11 mouse cellular contexts compared by ENCODE assay signal in genomic region chr4:41682789-41683188, GRCm38 (mm10). TPM values are rescaled to one million over a fixed set of nuclear protein-coding genes. Genes with fewer than 3 reads are reported as not detected.
DNase-seq lines count a peak whose midpoint lies in the region; ATAC-seq lines count a peak whose summit lies in the region.
"Had no signal": no experiment of that assay in that cellular context is flagged by ENCODE, and none has a peak within 500 bp of the region (broad histone marks: within the 10 kb centered on the region; RNA-seq: fewer than 3 reads in every experiment).

No protein-coding gene starts in this region.

- no peak for ATAC-seq in kidney, embryonic 14.5 days (ENCODE audit: low FRiP score, low TSS enrichment)
- ATAC-seq in embryonic facial prominence, embryonic 12.5 days (ENCODE audit: insufficient number of reproducible peaks, insufficient read depth, low FRiP score, low TSS enrichment) = no peak
- no peak for ATAC-seq in midbrain, embryonic 14.5 days (ENCODE audit: low FRiP score, low TSS enrichment)
- ATAC-seq in CD4-positive, CD25-positive, alpha-beta regulatory T cell, adult 4 months = no peak

- no peaks in the 10 kb centered on the region for H3K27me3 ChIP-seq in kidney, embryonic 14.5 days (ENCODE audit: control insufficient read depth, insufficient read depth, low read length)
- H3K27me3 ChIP-seq in embryonic facial prominence, embryonic 12.5 days = no peaks in the 10 kb centered on the region
- H3K27me3 ChIP-seq in hindbrain, embryonic 10.5 days (ENCODE audit: insufficient read depth, poor library complexity, severe bottlenecking) = no peaks in the 10 kb centered on the region
- H3K27me3 ChIP-seq in midbrain, embryonic 14.5 days (ENCODE audit: control insufficient read depth, insufficient read depth, low read length) = no peaks in the 10 kb centered on the region

- no peak overlapping the region for H3K4me2 ChIP-seq in kidney, embryonic 14.5 days (replicated peaks; ENCODE audit: low read depth, low read length)
- H3K4me2 ChIP-seq in embryonic facial prominence, embryonic 12.5 days (replicated peaks) = peak overlapping the region; percentile 40
- H3K4me2 ChIP-seq in midbrain, embryonic 14.5 days (ENCODE audit: low read length) = peak overlapping the region; percentile 34

- peak overlapping the region; percentile 7; the same call in 1 of the 2 replicates for H3K9ac ChIP-seq in kidney, embryonic 14.5 days (ENCODE audit: low read depth, low read length)
- no peak overlapping the region for H3K9ac ChIP-seq in embryonic facial prominence, embryonic 12.5 days
- no peak overlapping the region; the same call in 1 of the 2 replicates for H3K9ac ChIP-seq in midbrain, embryonic 14.5 days (replicated peaks; ENCODE audit: low read length)
- H3K9ac ChIP-seq: limb, embryonic 15.5 days had no signal

- H3K4me3 ChIP-seq in kidney, embryonic 14.5 days (ENCODE audit: low read length) = no peak overlapping the region
- no peak overlapping the region for H3K4me3 ChIP-seq in embryonic facial prominence, embryonic 12.5 days
- H3K4me3 ChIP-seq in hindbrain, embryonic 10.5 days = peak overlapping the region; percentile 43
- H3K4me3 ChIP-seq in midbrain, embryonic 14.5 days (replicated peaks; ENCODE audit: low read depth, low read length) = no peak overlapping the region

- no peaks in the 10 kb centered on the region for H3K9me3 ChIP-seq in kidney, embryonic 14.5 days (ENCODE audit: control insufficient read depth, low read length)
- no peaks in the 10 kb centered on the region for H3K9me3 ChIP-seq in embryonic facial prominence, embryonic 12.5 days
- H3K9me3 ChIP-seq in hindbrain, embryonic 10.5 days = no peaks in the 10 kb centered on the region
- H3K9me3 ChIP-seq in midbrain, embryonic 14.5 days (ENCODE audit: control insufficient read depth, low read length) = no peaks in the 10 kb centered on the region
- H3K9me3 ChIP-seq: limb, embryonic 15.5 days had no signal

- no peak for DNase-seq in kidney, adult 9 months
- no peak for DNase-seq in hindbrain, embryonic 10.5 days (ENCODE audit: low spot score)
- DNase-seq in midbrain, embryonic 14.5 days = no peak
- DNase-seq in testis, postnatal 14 days (ENCODE audit: low spot score) = no peak
- DNase-seq in kidney, postnatal 14 days = no peak
- DNase-seq: right cerebral cortex, postnatal 14 days; thymus, adult 18-20 months had no signal

- peak overlapping the region; percentile 75; the same call in 1 of the 2 replicates for H3K27ac ChIP-seq in kidney, embryonic 14.5 days (ENCODE audit: low read depth, low read length)
- H3K27ac ChIP-seq in embryonic facial prominence, embryonic 12.5 days = peak overlapping the region; percentile 50; the same call in 1 of the 2 replicates
- H3K27ac ChIP-seq in hindbrain, embryonic 10.5 days = peak overlapping the region; percentile 88
- peak overlapping the region; percentile 70 for H3K27ac ChIP-seq in midbrain, embryonic 14.5 days (replicated peaks; ENCODE audit: low read depth, low read length)
- H3K27ac ChIP-seq: limb, embryonic 15.5 days had no signal

- H3K4me1 ChIP-seq in kidney, embryonic 14.5 days (ENCODE audit: control insufficient read depth, insufficient read depth, low read length) = peaks cover 36% of the 10 kb centered on the region
- peaks cover 34% of the 10 kb centered on the region for H3K4me1 ChIP-seq in embryonic facial prominence, embryonic 12.5 days
- peaks cover 72% of the 10 kb centered on the region for H3K4me1 ChIP-seq in hindbrain, embryonic 10.5 days (replicated peaks)
- peaks cover 32% of the 10 kb centered on the region for H3K4me1 ChIP-seq in midbrain, embryonic 14.5 days (ENCODE audit: control insufficient read depth, insufficient read depth, low read length)

- no peaks in the 10 kb centered on the region for H3K36me3 ChIP-seq in kidney, embryonic 14.5 days (ENCODE audit: control insufficient read depth, insufficient read depth, low read length)
- H3K36me3 ChIP-seq in embryonic facial prominence, embryonic 12.5 days = no peaks in the 10 kb centered on the region
- H3K36me3 ChIP-seq in hindbrain, embryonic 10.5 days = peaks cover 54% of the 10 kb centered on the region
- H3K36me3 ChIP-seq in midbrain, embryonic 14.5 days (ENCODE audit: control insufficient read depth, insufficient read depth, low read length) = no peaks in the 10 kb centered on the region
- H3K36me3 ChIP-seq: limb, embryonic 15.5 days had no signal

- whole genome bisulfite sequencing in kidney, embryonic 14.5 days = 20% methylated on average over 6 of the region's 6 CpGs
- WGBS in embryonic facial prominence, embryonic 12.5 days = 27% methylated on average over 6 of the region's 6 CpGs
- WGBS in hindbrain, embryonic 10.5 days = 25% methylated on average over 6 of the region's 6 CpGs
- WGBS in midbrain, embryonic 14.5 days = 20% methylated on average over 6 of the region's 6 CpGs

RNA-seq across cellular contexts. Expression of gene Cntfr, which starts 14.1 kb away (rescaled TPM):
- 16.6 and 31.5 TPM in 2 replicates for polyA plus RNA-seq in kidney, embryonic 14.5 days (2014; fragmentation: Nextera tagmentation; extraction: Ambion mirVana)
- polyA plus RNA-seq in embryonic facial prominence, embryonic 12.5 days (2016; fragmentation: Nextera tagmentation; extraction: Ambion mirVana) = 13.6 and 14.9 TPM in 2 replicates
- polyA plus RNA-seq in hindbrain, embryonic 10.5 days (2016; fragmentation: Nextera tagmentation; extraction: Ambion mirVana) = 29.7 and 51.6 TPM in 2 replicates
- 23.9 and 46.8 TPM in 2 replicates for polyA plus RNA-seq in midbrain, embryonic 14.5 days (2014; fragmentation: Nextera tagmentation; extraction: Ambion mirVana)
- not detected for polyA plus RNA-seq in CD4-positive, CD25-positive, alpha-beta regulatory T cell, adult 4 months (2017; shearing (Covaris generic))

RNA-seq across cellular contexts. Expression of gene Il11ra1, which starts 17.0 kb away (rescaled TPM):
- 122 and 125 TPM in 2 replicates for polyA plus RNA-seq in kidney, embryonic 14.5 days (2014; fragmentation: Nextera tagmentation; extraction: Ambion mirVana)
- polyA plus RNA-seq in embryonic facial prominence, embryonic 12.5 days (2016; fragmentation: Nextera tagmentation; extraction: Ambion mirVana) = 337 and 358 TPM in 2 replicates
- polyA plus RNA-seq in hindbrain, embryonic 10.5 days (2016; fragmentation: Nextera tagmentation; extraction: Ambion mirVana) = 84.3 and 91.4 TPM in 2 replicates
- 28.1 and 32.1 TPM in 2 replicates for polyA plus RNA-seq in midbrain, embryonic 14.5 days (2014; fragmentation: Nextera tagmentation; extraction: Ambion mirVana)
- polyA plus RNA-seq in CD4-positive, CD25-positive, alpha-beta regulatory T cell, adult 4 months (2017; shearing (Covaris generic)) = 10 to 100 TPM in 1 of 2 experiments, 1 to 10 TPM in 1; 10.0 to 14.0 TPM

RNA-seq across cellular contexts. Expression of gene Rpp25l, which starts 30.5 kb away (rescaled TPM):
- polyA plus RNA-seq in kidney, embryonic 14.5 days (2014; fragmentation: Nextera tagmentation; extraction: Ambion mirVana) = 86.2 and 91.3 TPM in 2 replicates
- polyA plus RNA-seq in embryonic facial prominence, embryonic 12.5 days (2016; fragmentation: Nextera tagmentation; extraction: Ambion mirVana) = 84.9 and 87.8 TPM in 2 replicates
- polyA plus RNA-seq in hindbrain, embryonic 10.5 days (2016; fragmentation: Nextera tagmentation; extraction: Ambion mirVana) = 89.7 and 96.6 TPM in 2 replicates
- polyA plus RNA-seq in midbrain, embryonic 14.5 days (2014; fragmentation: Nextera tagmentation; extraction: Ambion mirVana) = 62.2 and 64.1 TPM in 2 replicates
- 10 to 100 TPM; 57.2 to 58.2 TPM for polyA plus RNA-seq in CD4-positive, CD25-positive, alpha-beta regulatory T cell, adult 4 months (2017; shearing (Covaris generic))

RNA-seq across cellular contexts. Expression of gene Dctn3, which starts 40.2 kb away (rescaled TPM):
- 107 and 114 TPM in 2 replicates for polyA plus RNA-seq in kidney, embryonic 14.5 days (2014; fragmentation: Nextera tagmentation; extraction: Ambion mirVana)
- 117 and 122 TPM in 2 replicates for polyA plus RNA-seq in embryonic facial prominence, embryonic 12.5 days (2016; fragmentation: Nextera tagmentation; extraction: Ambion mirVana)
- 171 and 232 TPM in 2 replicates for polyA plus RNA-seq in hindbrain, embryonic 10.5 days (2016; fragmentation: Nextera tagmentation; extraction: Ambion mirVana)
- polyA plus RNA-seq in midbrain, embryonic 14.5 days (2014; fragmentation: Nextera tagmentation; extraction: Ambion mirVana) = 249 and 299 TPM in 2 replicates
- 10 to 100 TPM; 91.6 to 93.7 TPM for polyA plus RNA-seq in CD4-positive, CD25-positive, alpha-beta regulatory T cell, adult 4 months (2017; shearing (Covaris generic))

RNA-seq across cellular contexts. Expression of gene Enho, which starts 42.7 kb away (rescaled TPM):
- 23.2 and 23.5 TPM in 2 replicates for polyA plus RNA-seq in kidney, embryonic 14.5 days (2014; fragmentation: Nextera tagmentation; extraction: Ambion mirVana)
- 29.0 and 33.7 TPM in 2 replicates for polyA plus RNA-seq in embryonic facial prominence, embryonic 12.5 days (2016; fragmentation: Nextera tagmentation; extraction: Ambion mirVana)
- polyA plus RNA-seq in hindbrain, embryonic 10.5 days (2016; fragmentation: Nextera tagmentation; extraction: Ambion mirVana) = 27.3 and 50.9 TPM in 2 replicates
- 121 and 154 TPM in 2 replicates for polyA plus RNA-seq in midbrain, embryonic 14.5 days (2014; fragmentation: Nextera tagmentation; extraction: Ambion mirVana)
- polyA plus RNA-seq in CD4-positive, CD25-positive, alpha-beta regulatory T cell, adult 4 months (2017; shearing (Covaris generic)) = not detected

Comparison
In these comparisons a context has a peak if more than half of its experiments do, and no peak if none do; other contexts are left out.
1. RNA of gene Cntfr, which starts 14.1 kb away (polyA plus RNA-seq): 29.7 to 51.6 TPM in hindbrain, embryonic 10.5 days, 23.9 to 46.8 TPM in midbrain, embryonic 14.5 days, 16.6 to 31.5 TPM in kidney, embryonic 14.5 days and 13.6 to 14.9 TPM in embryonic facial prominence, embryonic 12.5 days; not detected in CD4-positive, CD25-positive, alpha-beta regulatory T cell, adult 4 months; every median in the first group is over 10 times any median in the second.
2. Peak in every context shown above with its lines, with median percentiles within 50 percentile points of each other: H3K27ac ChIP-seq.